Mouse (Mus musculus): ENCODE results near the gene Capns1. TPM values are rescaled to one million over a fixed set of nuclear protein-coding genes. Genes with fewer than 3 reads are reported as not detected.

Gene Capns1
- total and polyA plus RNA-seq, 3 experiments = 31.7 to 354 TPM; not detected in 1

GRCm38 (mm10) chr7:30224206-30224605, 25.6 kb upstream of the Capns1 start:
- DNase-seq (ENCODE audit: low read depth, low spot score) = no peak
- no peaks in the 10 kb centered on the region for H3K4me1 ChIP-seq (ENCODE audit: control insufficient read depth in 1 of 2, insufficient read depth in 2 of 2, low read length in 2 of 2)
- no peak overlapping the region for H3K27ac ChIP-seq (ENCODE audit: control insufficient read depth, low read depth, low read length)
- no peak overlapping the region for H3K4me3 ChIP-seq (ENCODE audit: control insufficient read depth in 1 of 2, insufficient read depth in 1 of 2, low read depth in 2 of 2, low read length in 2 of 2)
- H3K36me3 ChIP-seq (ENCODE audit: control insufficient read depth in 1 of 2, insufficient read depth in 2 of 2, low read length in 2 of 2) = peaks cover 0 to 2% of the 10 kb centered on the region in 2 experiments; a peak in 1 of 4 replicates
- no peak for TF ChIP-seq SIN3A (IDR thresholded peaks at IDR 0.05; ENCODE audit: low read length)
- no peaks in the 10 kb centered on the region for H3K79me2 ChIP-seq (ENCODE audit: control insufficient read depth, insufficient read depth, low read length, poor library complexity)
- H3K27me3 ChIP-seq (ENCODE audit: control insufficient read depth in 1 of 2, insufficient read depth in 2 of 2, low read length in 2 of 2) = no peaks in the 10 kb centered on the region
- no peaks in the 10 kb centered on the region for H3K9me3 ChIP-seq (replicated peaks; ENCODE audit: insufficient read depth, low read length)
- no peak overlapping the region for H3K9ac ChIP-seq (ENCODE audit: control insufficient read depth, low read depth, low read length, poor library complexity, severe bottlenecking)

GRCm38 (mm10) chr7:30222205-30222604, 23.6 kb upstream of the Capns1 start:
- Histone ChIP-seq H3K4me1 (ENCODE audit: control insufficient read depth in 1 of 2, insufficient read depth in 2 of 2, low read length in 2 of 2) (no peaks in the 10 kb centered on the region), H3K9me3 (replicated peaks; ENCODE audit: insufficient read depth, low read length) (no peaks in the 10 kb centered on the region), H3K36me3 (ENCODE audit: control insufficient read depth in 1 of 2, insufficient read depth in 2 of 2, low read length in 2 of 2) (peaks cover 0 to 2% of the 10 kb centered on the region in 2 experiments; a peak in 1 of 4 replicates), H3K27ac (ENCODE audit: control insufficient read depth, low read depth, low read length) (no peak overlapping the region), H3K9ac (ENCODE audit: control insufficient read depth, low read depth, low read length, poor library complexity, severe bottlenecking) (no peak overlapping the region), H3K79me2 (ENCODE audit: control insufficient read depth, insufficient read depth, low read length, poor library complexity) (no peaks in the 10 kb centered on the region), H3K27me3 (ENCODE audit: control insufficient read depth in 1 of 2, insufficient read depth in 2 of 2, low read length in 2 of 2) (no peaks in the 10 kb centered on the region), H3K4me3 (ENCODE audit: control insufficient read depth in 1 of 2, insufficient read depth in 1 of 2, low read depth in 2 of 2, low read length in 2 of 2) (no peak overlapping the region)
- TF ChIP-seq ZNF384 (IDR thresholded peaks at IDR 0.05; ENCODE audit: low read depth, low read length) = no peak
- TF ChIP-seq USF1 (IDR thresholded peaks at IDR 0.05; ENCODE audit: low read depth, low read length) = no peak
- no peak for TF ChIP-seq EP300 (IDR thresholded peaks at IDR 0.05; ENCODE audit: low read depth in 1 of 2, low read length in 2 of 2)
- no peak for TF ChIP-seq BHLHE40 (IDR thresholded peaks at IDR 0.05; ENCODE audit: borderline replicate concordance, low read depth, low read length)
- TF ChIP-seq TBP (IDR thresholded peaks at IDR 0.05; ENCODE audit: low read depth, low read length) = no peak
- TF ChIP-seq GATA1 (IDR thresholded peaks at IDR 0.05; ENCODE audit: low read depth, low read length) = no peak
- no peak for TF ChIP-seq ZMIZ1 (IDR thresholded peaks at IDR 0.05; ENCODE audit: low read depth, low read length)
- TF ChIP-seq E2F4 (IDR thresholded peaks at IDR 0.05; ENCODE audit: borderline replicate concordance, low read depth, low read length) = no peak
- no peak for TF ChIP-seq MAZ (IDR thresholded peaks at IDR 0.05; ENCODE audit: low read depth, low read length)
- no peak for TF ChIP-seq POLR2AphosphoS2 (IDR thresholded peaks at IDR 0.05; ENCODE audit: low read length)
- no peak for TF ChIP-seq TAL1 (IDR thresholded peaks at IDR 0.05; ENCODE audit: low read length)
- TF ChIP-seq KAT2A (conservative IDR thresholded peaks at IDR 0.05; ENCODE audit: low read depth, low read length) = no peak
- TF ChIP-seq POLR2A (IDR thresholded peaks at IDR 0.05; ENCODE audit: control insufficient read depth in 1 of 2, insufficient read depth in 1 of 2, low read depth in 1 of 2, low read length in 2 of 2, poor library complexity in 1 of 2) = no peak
- TF ChIP-seq GABPA (IDR thresholded peaks at IDR 0.05; ENCODE audit: low read depth, low read length) = no peak
- no peak for TF ChIP-seq JUND (IDR thresholded peaks at IDR 0.05; ENCODE audit: low read depth, low read length)
- TF ChIP-seq MXI1 (IDR thresholded peaks at IDR 0.05; ENCODE audit: low read depth, low read length) = no peak
- TF ChIP-seq MYC (IDR thresholded peaks at IDR 0.05; ENCODE audit: low read depth, low read length) = no peak
- no peak for TF ChIP-seq MYB (IDR thresholded peaks at IDR 0.05; ENCODE audit: low read depth, low read length)
- no peak for TF ChIP-seq ZC3H11A (IDR thresholded peaks at IDR 0.05; ENCODE audit: low read depth, low read length)
- no peak for DNase-seq (ENCODE audit: low read depth, low spot score)
